Comparison of ENCODE assay signal across 8 mouse cellular contexts in genomic region chr4:94556265-94557054, GRCm38 (mm10). TPM values are rescaled to one million over a fixed set of nuclear protein-coding genes. Genes with fewer than 3 reads are reported as not detected.
DNase-seq lines count a peak whose midpoint lies in the region; ATAC-seq and TF ChIP-seq lines count a peak whose summit lies in the region.

Gene Gm10306, plus strand, starts transcription at chr4:94556546.
Gene Caap1, minus strand, starts transcription at chr4:94556796.

- H3K4me1 ChIP-seq in forebrain, embryonic 10.5 days, result peaks cover 19% of the 10 kb centered on the region
- H3K4me1 ChIP-seq in heart, embryonic 15.5 days (replicated peaks), result peaks cover 7% of the 10 kb centered on the region
- peaks cover 6 to 7% of the 10 kb centered on the region in 2 experiments for H3K4me1 ChIP-seq in liver, embryonic 14.5 days (replicated peaks; ENCODE audit: control insufficient read depth in 2 of 2, insufficient read depth in 2 of 2, low read length in 1 of 2)
- no peaks in the 10 kb centered on the region for H3K4me1 ChIP-seq in neural tube, embryonic 11.5 days (ENCODE audit: control insufficient read depth, insufficient read depth, low read length)
- H3K4me1 ChIP-seq in stomach, postnatal 0 days (replicated peaks; ENCODE audit: control insufficient read depth, insufficient read depth), result no peaks in the 10 kb centered on the region

- H3K27ac ChIP-seq in forebrain, embryonic 10.5 days, result peak within 1 kb of the TSS; percentile 90
- peak within 1 kb of the TSS; percentile 75 for H3K27ac ChIP-seq in heart, embryonic 15.5 days
- peak within 1 kb of the TSS; percentile 43 for H3K27ac ChIP-seq in liver, embryonic 14.5 days
- peak within 1 kb of the TSS; percentile 55 for H3K27ac ChIP-seq in neural tube, embryonic 11.5 days (ENCODE audit: low read depth, low read length)
- peak within 1 kb of the TSS; percentile 86 for H3K27ac ChIP-seq in stomach, postnatal 0 days (replicated peaks)

- peak; percentile 94 for ATAC-seq in heart, embryonic 15.5 days (replicated peaks; ENCODE audit: insufficient number of reproducible peaks, insufficient read depth, low FRiP score, low read depth)
- peak; percentile 97 for ATAC-seq in liver, embryonic 14.5 days (ENCODE audit: insufficient read depth)
- peak; percentile 95 for ATAC-seq in neural tube, embryonic 11.5 days (ENCODE audit: insufficient read depth, low FRiP score, low TSS enrichment)
- ATAC-seq in stomach, postnatal 0 days (ENCODE audit: low FRiP score, low TSS enrichment), result peak; percentile 99

- H3K4me3 ChIP-seq in forebrain, embryonic 10.5 days, result peak within 1 kb of the TSS; percentile 94
- H3K4me3 ChIP-seq in heart, embryonic 15.5 days, result peak within 1 kb of the TSS; percentile 99
- peak within 1 kb of the TSS; percentile 76 to 85 for H3K4me3 ChIP-seq in liver, embryonic 14.5 days (ENCODE audit: insufficient read depth in 1 of 2, low read depth in 2 of 2, low read length in 2 of 2)
- peak within 1 kb of the TSS; percentile 85 for H3K4me3 ChIP-seq in neural tube, embryonic 11.5 days (ENCODE audit: low read depth, low read length)
- peak within 1 kb of the TSS; percentile 99 for H3K4me3 ChIP-seq in stomach, postnatal 0 days (ENCODE audit: low read depth, low read length)

- 2% methylated on average over 83 of the region's 83 CpGs for WGBS in forebrain, embryonic 10.5 days
- 1% methylated on average over 75 of the region's 83 CpGs for WGBS in heart, embryonic 15.5 days
- WGBS in liver, embryonic 14.5 days (ENCODE audit: insufficient replicate concordance), result 1% methylated on average over 73 of the region's 83 CpGs
- 2% methylated on average over 66 of the region's 83 CpGs for WGBS in neural tube, embryonic 11.5 days
- under 1% methylated on average over 80 of the region's 83 CpGs for WGBS in stomach, postnatal 0 days

- no peaks in the 10 kb centered on the region for H3K36me3 ChIP-seq in forebrain, embryonic 10.5 days (replicated peaks)
- H3K36me3 ChIP-seq in heart, embryonic 15.5 days, result no peaks in the 10 kb centered on the region
- no peaks in the 10 kb centered on the region for H3K36me3 ChIP-seq in liver, embryonic 14.5 days (replicated peaks; ENCODE audit: control insufficient read depth, insufficient read depth, low read depth)
- no peaks in the 10 kb centered on the region for H3K36me3 ChIP-seq in neural tube, embryonic 11.5 days (ENCODE audit: control insufficient read depth, insufficient read depth, low read length)
- no peaks in the 10 kb centered on the region for H3K36me3 ChIP-seq in stomach, postnatal 0 days (ENCODE audit: control insufficient read depth, insufficient read depth, low read length)

- TF ChIP-seq EP300 in liver, embryonic 14.5 days (IDR thresholded peaks at IDR 0.05; ENCODE audit: low read depth), result no peak
- TF ChIP-seq EP300 in stomach, postnatal 0 days (optimal IDR thresholded peaks at IDR 0.05), result no peak

- no peak for TF ChIP-seq CTCF in liver, embryonic 14.5 days (IDR thresholded peaks at IDR 0.05; ENCODE audit: low read depth)
- TF ChIP-seq CTCF in stomach, postnatal 0 days (IDR thresholded peaks at IDR 0.05; ENCODE audit: low read depth), result no peak

- H3K27me3 ChIP-seq in forebrain, embryonic 10.5 days (ENCODE audit: poor library complexity, severe bottlenecking), result no peaks in the 10 kb centered on the region
- H3K27me3 ChIP-seq in heart, embryonic 15.5 days, result no peaks in the 10 kb centered on the region
- H3K27me3 ChIP-seq in liver, embryonic 14.5 days (ENCODE audit: control insufficient read depth, insufficient read depth, low read length), result no peaks in the 10 kb centered on the region
- H3K27me3 ChIP-seq in neural tube, embryonic 11.5 days (ENCODE audit: control insufficient read depth, insufficient read depth, low read length), result no peaks in the 10 kb centered on the region
- H3K27me3 ChIP-seq in stomach, postnatal 0 days (ENCODE audit: control insufficient read depth, insufficient read depth, low read length), result no peaks in the 10 kb centered on the region

- peak; percentile 87 to 90 for DNase-seq in CD8-positive naive resting alpha-beta T cell, adult 2 months (ENCODE audit: low read depth in 2 of 2, low spot score in 2 of 2)
- DNase-seq in c-Kit-positive CD71-negative TER-119-negative erythroid progenitor cells, embryonic 14.5 days (ENCODE audit: low read depth), result peak; percentile 77
- peak; percentile 96 for DNase-seq in forebrain, embryonic 10.5 days (ENCODE audit: extremely low spot score, low spot score)
- DNase-seq in kidney, postnatal 25 days, result peak; percentile 95
- peak; percentile 82 to 86 (median 82) for DNase-seq in liver, embryonic 14.5 days (ENCODE audit: low read depth in 3 of 3, low spot score in 3 of 3)
- DNase-seq in neural tube, embryonic 11.5 days (ENCODE audit: low spot score), result peak; percentile 96
- peak; percentile 95 for DNase-seq in stomach, postnatal 0 days (ENCODE audit: low spot score)

- H3K9ac ChIP-seq in heart, embryonic 15.5 days, result peak within 1 kb of the TSS; percentile 88
- peak within 1 kb of the TSS; percentile 83 for H3K9ac ChIP-seq in liver, embryonic 14.5 days (replicated peaks)
- peak within 1 kb of the TSS; percentile 85 for H3K9ac ChIP-seq in neural tube, embryonic 11.5 days (ENCODE audit: low read length)
- H3K9ac ChIP-seq in stomach, postnatal 0 days (ENCODE audit: low read length), result peak within 1 kb of the TSS; percentile 88

- no peaks in the 10 kb centered on the region for H3K9me3 ChIP-seq in forebrain, embryonic 10.5 days
- no peaks in the 10 kb centered on the region for H3K9me3 ChIP-seq in heart, embryonic 15.5 days (replicated peaks)
- no peaks in the 10 kb centered on the region for H3K9me3 ChIP-seq in liver, embryonic 14.5 days (ENCODE audit: control insufficient read depth, low read length)
- H3K9me3 ChIP-seq in neural tube, embryonic 11.5 days (ENCODE audit: control insufficient read depth, low read length), result no peaks in the 10 kb centered on the region
- no peaks in the 10 kb centered on the region for H3K9me3 ChIP-seq in stomach, postnatal 0 days (ENCODE audit: control insufficient read depth, low read length)

- H3K4me2 ChIP-seq in heart, embryonic 15.5 days, result peak within 1 kb of the TSS; percentile 70
- peak within 1 kb of the TSS; percentile 81 for H3K4me2 ChIP-seq in liver, embryonic 14.5 days (ENCODE audit: low read depth)
- H3K4me2 ChIP-seq in neural tube, embryonic 11.5 days (ENCODE audit: low read depth), result peak within 1 kb of the TSS; percentile 56
- peak within 1 kb of the TSS; percentile 70 for H3K4me2 ChIP-seq in stomach, postnatal 0 days (replicated peaks; ENCODE audit: low read depth)

RNA-seq across cellular contexts. Expression of gene Gm10306, which starts in this region (rescaled TPM):
- polyA plus RNA-seq in forebrain, embryonic 10.5 days (2016; fragmentation: Nextera tagmentation; extraction: Ambion mirVana), result not detected in 2 replicates
- polyA plus RNA-seq in heart, embryonic 15.5 days (2015; fragmentation: Nextera tagmentation; extraction: Ambion mirVana), result not detected in 2 replicates
- polyA plus RNA-seq in liver, embryonic 14.5 days (2012; rRNA removed), result not detected in 2 replicates
- 0.33 and 0.44 TPM in 2 replicates for polyA plus RNA-seq in liver, embryonic 14.5 days (2014; fragmentation: Nextera tagmentation; extraction: Ambion mirVana)
- polyA plus RNA-seq in neural tube, embryonic 11.5 days (2014; fragmentation: Nextera tagmentation; extraction: Ambion mirVana), result not detected in 2 replicates
- 0.21 and 0.30 TPM in 2 replicates for polyA plus RNA-seq in stomach, postnatal 0 days (2015; fragmentation: Nextera tagmentation; extraction: Ambion mirVana)

RNA-seq across cellular contexts. Expression of gene Caap1, which starts in this region (rescaled TPM):
- polyA plus RNA-seq in forebrain, embryonic 10.5 days (2016; fragmentation: Nextera tagmentation; extraction: Ambion mirVana), result 25.4 and 26.3 TPM in 2 replicates
- polyA plus RNA-seq in heart, embryonic 15.5 days (2015; fragmentation: Nextera tagmentation; extraction: Ambion mirVana), result 9.5 and 10.0 TPM in 2 replicates
- polyA plus RNA-seq in liver, embryonic 14.5 days (2012; rRNA removed), result 2.7 and 5.4 TPM in 2 replicates
- 9.7 and 10.3 TPM in 2 replicates for polyA plus RNA-seq in liver, embryonic 14.5 days (2014; fragmentation: Nextera tagmentation; extraction: Ambion mirVana)
- 25.8 and 29.5 TPM in 2 replicates for polyA plus RNA-seq in neural tube, embryonic 11.5 days (2014; fragmentation: Nextera tagmentation; extraction: Ambion mirVana)
- polyA plus RNA-seq in stomach, postnatal 0 days (2015; fragmentation: Nextera tagmentation; extraction: Ambion mirVana), result 10.8 and 11.2 TPM in 2 replicates

Comparison
In these comparisons a context has a peak if more than half of its experiments do, and no peak if none do; other contexts are left out.
1. Peak in every context shown above with its lines: DNase-seq, ATAC-seq, H3K4me3 ChIP-seq and H3K27ac ChIP-seq.